Mouse (Mus musculus) erythroblast, adult 5-6 weeks (primary cell): ENCODE measurements around the gene Fgg. TPM values are rescaled to one million over a fixed set of nuclear protein-coding genes. Genes with fewer than 3 reads are reported as not detected.

Source experiments
- total RNA-seq, 2 experiments: library from RNA; stranded (forward) in 1 of 2; stranded (reverse) in 1 of 2; fragments of 150-400 nt in 1 of 2; fragments of 200-764, 138-1000 nt in 1 of 2; gene quantifications; 2 replicates each; pipeline versions ENCODE4 v1.2.3 to v1.2.4; 2015 to 2017; ENCODE audit warnings: low replicate concordance in 2 of 2

Gene Fgg
- total RNA-seq, 2 experiments from 2014 or later = not detected

Other genes starting within 250 kb of the Fgg start
- gene Rbm46, start 131.2 kb upstream of the Fgg start, total RNA-seq (2015; ENCODE audit: low replicate concordance) = not detected in 2 replicates
- not detected in 2 replicates for gene Rbm46, start 131.2 kb upstream of the Fgg start, total RNA-seq (2017; ENCODE audit: low replicate concordance)
- not detected in 2 replicates for gene Lrat, start 103.8 kb upstream of the Fgg start, total RNA-seq (2015; ENCODE audit: low replicate concordance)
- gene Lrat, start 103.8 kb upstream of the Fgg start, total RNA-seq (2017; ENCODE audit: low replicate concordance) = not detected in 2 replicates
- not detected in 2 replicates for gene Fga, start 18.4 kb downstream of the Fgg start, total RNA-seq (2015; ENCODE audit: low replicate concordance)
- gene Fga, start 18.4 kb downstream of the Fgg start, total RNA-seq (2017; ENCODE audit: low replicate concordance) = not detected in 2 replicates
- gene Fgb, start 42.1 kb downstream of the Fgg start, total RNA-seq (2015; ENCODE audit: low replicate concordance) = not detected in 2 replicates
- gene Fgb, start 42.1 kb downstream of the Fgg start, total RNA-seq (2017; ENCODE audit: low replicate concordance) = not detected in 2 replicates
- gene Plrg1, start 47.8 kb downstream of the Fgg start, total RNA-seq (2015; ENCODE audit: low replicate concordance) = 18.3 and 23.6 TPM in 2 replicates
- gene Plrg1, start 47.8 kb downstream of the Fgg start, total RNA-seq (2017; ENCODE audit: low replicate concordance) = 23.4 and 23.8 TPM in 2 replicates
- not detected in 2 replicates for gene Dchs2, start 120.2 kb downstream of the Fgg start, total RNA-seq (2015; ENCODE audit: low replicate concordance)
- not detected in 2 replicates for gene Dchs2, start 120.2 kb downstream of the Fgg start, total RNA-seq (2017; ENCODE audit: low replicate concordance)